Mouse (Mus musculus): ENCODE measurements around the gene Odr4.

The Odr4 gene

GRCm38 (mm10) chr1:150392638-150393487 is at the start of gene Odr4, which contains the start of gene Tpr:
Gene Odr4 (minus strand): TSS chr1:150393080.
Gene Tpr (plus strand): TSS chr1:150392838.
- DNase-seq, result peak; percentile 99

- no peak for DNase-seq
These were observed 48.9 kb upstream of the Odr4 start for GRCm38 (mm10) chr1:150441731-150442130.

- no peak for DNase-seq
These were observed 45.8 kb upstream of the Odr4 start for GRCm38 (mm10) chr1:150438641-150439040.

- no peak for DNase-seq
These were observed 33.3 kb upstream of the Odr4 start for GRCm38 (mm10) chr1:150426216-150426615.

- peak in 1 of 2 experiments; percentile 15 for DNase-seq
These were observed 32.8 kb upstream of the Odr4 start for GRCm38 (mm10) chr1:150425665-150426064.

- DNase-seq, result no peak
These were observed 25.5 kb upstream of the Odr4 start for GRCm38 (mm10) chr1:150418426-150418825.

GRCm38 (mm10) chr1:150416006-150416405 is 23.1 kb upstream of the Odr4 start:
- no peak for DNase-seq

GRCm38 (mm10) chr1:150409996-150410395 is 17.1 kb upstream of the Odr4 start:
- no peak for DNase-seq

- DNase-seq, result no peak
These were observed 14.4 kb upstream of the Odr4 start for GRCm38 (mm10) chr1:150407285-150407684.

- no peak for DNase-seq
These were observed 11.7 kb upstream of the Odr4 start for GRCm38 (mm10) chr1:150404555-150404954.

GRCm38 (mm10) chr1:150403914-150404313 is 11.0 kb upstream of the Odr4 start:
- DNase-seq, result no peak

- DNase-seq, result no peak
These were observed 3.1 kb upstream of the Odr4 start for GRCm38 (mm10) chr1:150396001-150396400.

- DNase-seq, result no peak
These were observed 590 bp upstream of the Odr4 start for GRCm38 (mm10) chr1:150393488-150393852.

GRCm38 (mm10) chr1:150391931-150392637 is 796 bp downstream of the Odr4 start:
- no peak for DNase-seq

- no peak for DNase-seq
These were observed 3.3 kb downstream of the Odr4 start for GRCm38 (mm10) chr1:150389390-150390129.

- peak; percentile 14 to 34 for DNase-seq
These were observed 5.3 kb downstream of the Odr4 start for GRCm38 (mm10) chr1:150387572-150387971.

GRCm38 (mm10) chr1:150384138-150384537 is 8.7 kb downstream of the Odr4 start:
- no peak for DNase-seq

GRCm38 (mm10) chr1:150374247-150374646 is 18.6 kb downstream of the Odr4 start:
- no peak for DNase-seq

GRCm38 (mm10) chr1:150372895-150373294 is 20.0 kb downstream of the Odr4 start:
- DNase-seq, result no peak

GRCm38 (mm10) chr1:150360864-150361263 is 32.0 kb downstream of the Odr4 start:
- DNase-seq, result no peak

- DNase-seq, result no peak
These were observed 57.8 kb downstream of the Odr4 start for GRCm38 (mm10) chr1:150335111-150335510.

GRCm38 (mm10) chr1:150319205-150319604 is 73.7 kb downstream of the Odr4 start, which contains the start of gene Pdc:
Gene Pdc (plus strand): TSS chr1:150319417.
- DNase-seq, result no peak
